Mouse (Mus musculus): ENCODE measurements around the gene Pigl.

- TF ChIP-seq CTCF (IDR thresholded peaks at IDR 0.05; ENCODE audit: low read depth) (no peak), EP300 (optimal IDR thresholded peaks at IDR 0.05) (no peak)
These were observed 26.0 kb upstream of the Pigl start for GRCm38 (mm10) chr11:62432211-62432610.
